Mouse (Mus musculus): ENCODE measurements around the gene Cd52. TPM values are rescaled to one million over a fixed set of nuclear protein-coding genes. Genes with fewer than 3 reads are reported as not detected.

Cd52 gene
- polyA plus RNA-seq, 1 experiment from 2014 or later = 1.8 TPM

GRCm38 (mm10) chr4:134065431-134066004 is 29.4 kb downstream of the Cd52 start:
- Histone ChIP-seq H3K9me3 (ENCODE audit: control insufficient read depth, low read length) (no peaks in the 10 kb centered on the region), H3K4me1 (ENCODE audit: control insufficient read depth, insufficient read depth, low read depth, low read length) (no peaks in the 10 kb centered on the region), H3K36me3 (ENCODE audit: control insufficient read depth, insufficient read depth, low read length) (no peaks in the 10 kb centered on the region), H3K27me3 (replicated peaks; ENCODE audit: control insufficient read depth, insufficient read depth, low read length) (peaks cover 8% of the 10 kb centered on the region), H3K4me3 (ENCODE audit: low read length) (no peak overlapping the region), H3K4me2 (ENCODE audit: low read length) (no peak overlapping the region), H3K27ac (ENCODE audit: low read depth, low read length) (no peak overlapping the region), H3K9ac (ENCODE audit: low read depth, low read length) (no peak overlapping the region; the same call in 1 of the 2 replicates)
- WGBS = 27% methylated on average over 23 of the region's 23 CpGs
- ATAC-seq = no peak

GRCm38 (mm10) chr4:134062561-134062960 is 32.3 kb downstream of the Cd52 start:
- Histone ChIP-seq H3K4me1 (ENCODE audit: control insufficient read depth, insufficient read depth, low read depth, low read length) (no peaks in the 10 kb centered on the region), H3K4me2 (ENCODE audit: low read length) (no peak overlapping the region), H3K27ac (ENCODE audit: low read depth, low read length) (no peak overlapping the region), H3K36me3 (ENCODE audit: control insufficient read depth, insufficient read depth, low read length) (no peaks in the 10 kb centered on the region), H3K27me3 (replicated peaks; ENCODE audit: control insufficient read depth, insufficient read depth, low read length) (peaks cover 8% of the 10 kb centered on the region), H3K4me3 (ENCODE audit: low read length) (no peak overlapping the region), H3K9ac (ENCODE audit: low read depth, low read length) (no peak overlapping the region), H3K9me3 (ENCODE audit: control insufficient read depth, low read length) (no peaks in the 10 kb centered on the region)
- ATAC-seq = no peak
- WGBS = 77% methylated on average over 8 of the region's 8 CpGs

- Histone ChIP-seq H3K4me1 (ENCODE audit: control insufficient read depth, insufficient read depth, low read depth, low read length) (no peaks in the 10 kb centered on the region), H3K9me3 (ENCODE audit: control insufficient read depth, low read length) (no peaks in the 10 kb centered on the region), H3K4me2 (ENCODE audit: low read length) (no peak overlapping the region), H3K27me3 (replicated peaks; ENCODE audit: control insufficient read depth, insufficient read depth, low read length) (peaks cover 8% of the 10 kb centered on the region), H3K9ac (ENCODE audit: low read depth, low read length) (no peak overlapping the region), H3K36me3 (ENCODE audit: control insufficient read depth, insufficient read depth, low read length) (no peaks in the 10 kb centered on the region), H3K27ac (ENCODE audit: low read depth, low read length) (no peak overlapping the region), H3K4me3 (ENCODE audit: low read length) (no peak overlapping the region)
- WGBS = 54% methylated on average over 8 of the region's 8 CpGs
- no peak for ATAC-seq
Measured at GRCm38 (mm10) chr4:134061944-134062446, 32.9 kb downstream of the Cd52 start.

GRCm38 (mm10) chr4:134061166-134061830 is 33.6 kb downstream of the Cd52 start:
- ATAC-seq = no peak
- no peak overlapping the region for H3K9ac ChIP-seq (ENCODE audit: low read depth, low read length)
- no peak overlapping the region for H3K4me2 ChIP-seq (ENCODE audit: low read length)
- 64% methylated on average over 18 of the region's 18 CpGs for WGBS
- no peaks in the 10 kb centered on the region for H3K9me3 ChIP-seq (ENCODE audit: control insufficient read depth, low read length)
- no peaks in the 10 kb centered on the region for H3K36me3 ChIP-seq (ENCODE audit: control insufficient read depth, insufficient read depth, low read length)
- H3K4me1 ChIP-seq (ENCODE audit: control insufficient read depth, insufficient read depth, low read depth, low read length) = no peaks in the 10 kb centered on the region
- H3K4me3 ChIP-seq (ENCODE audit: low read length) = no peak overlapping the region
- H3K27ac ChIP-seq (ENCODE audit: low read depth, low read length) = no peak overlapping the region
- peaks cover 8% of the 10 kb centered on the region for H3K27me3 ChIP-seq (replicated peaks; ENCODE audit: control insufficient read depth, insufficient read depth, low read length)

GRCm38 (mm10) chr4:134060135-134060865 is 34.6 kb downstream of the Cd52 start, which contains the start of gene Crybg2:
TSS of gene Crybg2 (plus strand) at chr4:134060815.
- no peak within 1 kb of the TSS for H3K4me3 ChIP-seq (ENCODE audit: low read length)
- no peak for ATAC-seq
- no peaks in the 10 kb centered on the region for H3K4me1 ChIP-seq (ENCODE audit: control insufficient read depth, insufficient read depth, low read depth, low read length)
- H3K27ac ChIP-seq (ENCODE audit: low read depth, low read length) = no peak within 1 kb of the TSS
- H3K27me3 ChIP-seq (replicated peaks; ENCODE audit: control insufficient read depth, insufficient read depth, low read length) = peaks cover 3% of the 10 kb centered on the region
- no peaks in the 10 kb centered on the region for H3K9me3 ChIP-seq (ENCODE audit: control insufficient read depth, low read length)
- no peak within 1 kb of the TSS for H3K4me2 ChIP-seq (ENCODE audit: low read length)
- H3K36me3 ChIP-seq (ENCODE audit: control insufficient read depth, insufficient read depth, low read length) = no peaks in the 10 kb centered on the region
- H3K9ac ChIP-seq (ENCODE audit: low read depth, low read length) = no peak within 1 kb of the TSS
- WGBS = 52% methylated on average over 28 of the region's 28 CpGs

GRCm38 (mm10) chr4:134058908-134059307 is 36.0 kb downstream of the Cd52 start:
- Histone ChIP-seq H3K4me2 (ENCODE audit: low read length) (no peak overlapping the region; the same call in 1 of the 2 replicates), H3K9me3 (ENCODE audit: control insufficient read depth, low read length) (no peaks in the 10 kb centered on the region), H3K9ac (ENCODE audit: low read depth, low read length) (no peak overlapping the region), H3K36me3 (ENCODE audit: control insufficient read depth, insufficient read depth, low read length) (no peaks in the 10 kb centered on the region), H3K27ac (ENCODE audit: low read depth, low read length) (no peak overlapping the region), H3K4me3 (ENCODE audit: low read length) (no peak overlapping the region), H3K4me1 (ENCODE audit: control insufficient read depth, insufficient read depth, low read depth, low read length) (no peaks in the 10 kb centered on the region), H3K27me3 (replicated peaks; ENCODE audit: control insufficient read depth, insufficient read depth, low read length) (no peaks in the 10 kb centered on the region; the same call in none of the 2 replicates)
- no peak for ATAC-seq
- WGBS = 84% methylated on average over 6 of the region's 6 CpGs

GRCm38 (mm10) chr4:134058166-134058715 is 36.6 kb downstream of the Cd52 start:
- Histone ChIP-seq H3K4me1 (ENCODE audit: control insufficient read depth, insufficient read depth, low read depth, low read length) (no peaks in the 10 kb centered on the region), H3K9me3 (ENCODE audit: control insufficient read depth, low read length) (no peaks in the 10 kb centered on the region), H3K4me3 (ENCODE audit: low read length) (no peak overlapping the region), H3K27ac (ENCODE audit: low read depth, low read length) (no peak overlapping the region), H3K9ac (ENCODE audit: low read depth, low read length) (no peak overlapping the region), H3K4me2 (ENCODE audit: low read length) (peak overlapping the region; percentile 15; the same call in 1 of the 2 replicates), H3K27me3 (replicated peaks; ENCODE audit: control insufficient read depth, insufficient read depth, low read length) (no peaks in the 10 kb centered on the region; the same call in none of the 2 replicates), H3K36me3 (ENCODE audit: control insufficient read depth, insufficient read depth, low read length) (no peaks in the 10 kb centered on the region)
- 31% methylated on average over 14 of the region's 14 CpGs for WGBS
- ATAC-seq = no peak

GRCm38 (mm10) chr4:134053538-134053937 is 41.3 kb downstream of the Cd52 start, which contains the start of gene Zfp683:
TSS of gene Zfp683 (plus strand) at chr4:134053838.
- ATAC-seq = no peak
- H3K27ac ChIP-seq (ENCODE audit: low read depth, low read length) = no peak within 1 kb of the TSS
- H3K4me3 ChIP-seq (ENCODE audit: low read length) = no peak within 1 kb of the TSS
- peaks cover 4% of the 10 kb centered on the region for H3K4me1 ChIP-seq (ENCODE audit: control insufficient read depth, insufficient read depth, low read depth, low read length)
- no peaks in the 10 kb centered on the region for H3K9me3 ChIP-seq (ENCODE audit: control insufficient read depth, low read length)
- WGBS = 95% methylated on average over 3 of the region's 3 CpGs
- no peaks in the 10 kb centered on the region for H3K36me3 ChIP-seq (ENCODE audit: control insufficient read depth, insufficient read depth, low read length)
- H3K27me3 ChIP-seq (replicated peaks; ENCODE audit: control insufficient read depth, insufficient read depth, low read length) = no peaks in the 10 kb centered on the region
- H3K4me2 ChIP-seq (ENCODE audit: low read length) = no peak within 1 kb of the TSS
- no peak within 1 kb of the TSS; the same call in 1 of the 2 replicates for H3K9ac ChIP-seq (ENCODE audit: low read depth, low read length)

- no peak overlapping the region for H3K4me3 ChIP-seq (ENCODE audit: low read length)
- H3K9ac ChIP-seq (ENCODE audit: low read depth, low read length) = no peak overlapping the region
- no peak overlapping the region for H3K4me2 ChIP-seq (ENCODE audit: low read length)
- H3K4me1 ChIP-seq (ENCODE audit: control insufficient read depth, insufficient read depth, low read depth, low read length) = peaks cover 4% of the 10 kb centered on the region
- WGBS = 23% methylated on average over 8 of the region's 8 CpGs
- H3K9me3 ChIP-seq (ENCODE audit: control insufficient read depth, low read length) = no peaks in the 10 kb centered on the region
- ATAC-seq = no peak
- no peak overlapping the region for H3K27ac ChIP-seq (ENCODE audit: low read depth, low read length)
- no peaks in the 10 kb centered on the region for H3K36me3 ChIP-seq (ENCODE audit: control insufficient read depth, insufficient read depth, low read length)
- no peaks in the 10 kb centered on the region for H3K27me3 ChIP-seq (replicated peaks; ENCODE audit: control insufficient read depth, insufficient read depth, low read length)
Measured at GRCm38 (mm10) chr4:134052560-134052959, 42.3 kb downstream of the Cd52 start.
